Mouse (Mus musculus) megakaryocyte progenitor cell, adult 5-6 weeks (primary cell): Measurements from ENCODE around the gene Gm13305. TPM values are rescaled to one million over a fixed set of nuclear protein-coding genes. Genes with fewer than 3 reads are reported as not detected.
"Not testable (repeated sequence)": the region's sequence is repeated elsewhere in the genome, so short reads cannot be mapped to it uniquely, and the experiment has no call there.

Experiments used
- ATAC-seq: replicated peaks from 2 replicates; pipeline ENCODE4 v1.8.0; 2016; ENCODE audit warnings: mild to moderate bottlenecking, moderate TSS enrichment, inconsistent platforms; ENCODE audit not compliant: poor library complexity
- total RNA-seq, 2 experiments: library from RNA; stranded (forward) in 1 of 2; stranded (reverse) in 1 of 2; fragments of 157-497, 149-512 nt in 1 of 2; fragments of 200-1000 nt in 1 of 2; gene quantifications; 2 replicates each; pipeline versions ENCODE4 v1.2.3 to v1.2.4; 2015 to 2017

The Gm13305 gene
- total RNA-seq (2015) (0.34 TPM in 1 of 2 replicates, not detected in the other), total RNA-seq (2017) (not detected in 2 replicates)

DNA sequence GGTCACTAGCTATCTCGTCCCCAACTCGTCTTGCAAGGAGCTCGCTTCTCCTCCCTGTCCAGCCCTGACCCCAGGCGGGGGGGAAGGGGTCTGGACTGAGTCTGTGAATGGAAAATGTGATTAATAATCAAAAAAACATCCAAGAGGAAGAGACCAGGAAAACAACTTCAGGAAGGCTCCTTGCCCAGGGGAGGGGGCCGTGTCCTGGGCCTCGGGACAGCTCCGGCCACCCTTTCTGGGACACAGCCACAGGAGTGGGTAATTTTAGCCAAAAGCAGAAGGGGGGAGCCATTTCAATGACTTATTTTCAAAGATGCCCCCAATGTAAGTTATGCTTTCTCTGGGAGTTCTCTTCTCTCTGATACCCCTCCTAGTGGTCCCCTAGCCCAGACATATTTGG is at the start of gene Gm13305:
Gene Gm13305, minus strand, starts transcription at position 101 of the 400 bp plus-strand sequence.
- not testable (repeated sequence) for ATAC-seq

DNA sequence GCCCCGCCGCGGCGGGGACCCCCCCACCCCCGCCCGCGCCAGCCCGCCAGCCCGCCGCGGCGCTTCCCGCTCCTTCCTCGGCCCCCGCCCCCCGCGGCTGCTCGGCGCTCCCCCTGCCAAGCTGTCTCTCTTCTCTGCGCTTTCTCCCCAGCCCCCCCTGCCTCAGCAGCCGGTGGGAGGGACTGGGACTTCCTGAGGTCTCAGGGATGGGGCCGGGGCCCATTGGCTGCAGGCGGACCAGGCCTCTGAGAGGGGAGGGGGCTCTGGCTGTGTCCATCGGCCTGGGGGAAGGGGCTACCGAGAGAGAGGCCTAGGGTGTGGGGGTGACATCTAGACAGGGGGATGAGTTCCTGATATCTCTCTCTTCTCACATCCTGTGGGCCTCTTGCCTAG is 16.6 kb upstream of the Gm13305 start:
- ATAC-seq, result not testable (repeated sequence)

DNA sequence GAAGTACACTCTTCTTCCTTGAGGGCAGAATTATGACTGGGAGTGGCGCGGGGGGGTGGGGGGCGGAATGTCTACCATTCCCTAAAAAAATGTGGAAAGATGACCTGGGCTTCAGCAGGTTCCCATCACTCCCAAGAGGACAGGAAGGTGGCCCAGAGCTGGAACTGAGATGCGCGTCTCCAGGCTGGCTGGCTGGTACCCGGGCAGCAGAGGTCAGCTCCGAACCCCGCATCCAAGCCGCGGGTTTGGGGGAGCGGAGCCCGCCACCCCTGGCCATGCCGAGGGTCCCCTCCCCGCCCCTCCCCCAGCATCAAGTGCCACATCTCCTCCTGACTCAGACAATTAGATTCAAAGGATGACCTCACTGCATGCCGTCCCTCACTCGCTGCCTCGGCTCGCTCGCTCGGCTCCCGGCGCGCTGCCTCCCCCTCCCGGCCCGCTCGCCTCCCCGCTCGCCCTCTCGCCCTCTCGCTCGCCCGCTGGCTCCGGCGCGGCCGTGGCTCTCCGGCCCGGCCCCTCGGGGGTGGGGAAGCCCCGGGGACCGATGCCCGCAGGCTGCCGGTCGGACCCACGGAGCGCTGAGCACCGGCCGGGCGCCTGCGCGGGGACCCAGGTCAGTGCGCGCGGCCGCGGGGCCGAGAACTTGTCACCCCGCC is 16.0 kb upstream of the Gm13305 start:
- ATAC-seq, result not testable (repeated sequence)

DNA sequence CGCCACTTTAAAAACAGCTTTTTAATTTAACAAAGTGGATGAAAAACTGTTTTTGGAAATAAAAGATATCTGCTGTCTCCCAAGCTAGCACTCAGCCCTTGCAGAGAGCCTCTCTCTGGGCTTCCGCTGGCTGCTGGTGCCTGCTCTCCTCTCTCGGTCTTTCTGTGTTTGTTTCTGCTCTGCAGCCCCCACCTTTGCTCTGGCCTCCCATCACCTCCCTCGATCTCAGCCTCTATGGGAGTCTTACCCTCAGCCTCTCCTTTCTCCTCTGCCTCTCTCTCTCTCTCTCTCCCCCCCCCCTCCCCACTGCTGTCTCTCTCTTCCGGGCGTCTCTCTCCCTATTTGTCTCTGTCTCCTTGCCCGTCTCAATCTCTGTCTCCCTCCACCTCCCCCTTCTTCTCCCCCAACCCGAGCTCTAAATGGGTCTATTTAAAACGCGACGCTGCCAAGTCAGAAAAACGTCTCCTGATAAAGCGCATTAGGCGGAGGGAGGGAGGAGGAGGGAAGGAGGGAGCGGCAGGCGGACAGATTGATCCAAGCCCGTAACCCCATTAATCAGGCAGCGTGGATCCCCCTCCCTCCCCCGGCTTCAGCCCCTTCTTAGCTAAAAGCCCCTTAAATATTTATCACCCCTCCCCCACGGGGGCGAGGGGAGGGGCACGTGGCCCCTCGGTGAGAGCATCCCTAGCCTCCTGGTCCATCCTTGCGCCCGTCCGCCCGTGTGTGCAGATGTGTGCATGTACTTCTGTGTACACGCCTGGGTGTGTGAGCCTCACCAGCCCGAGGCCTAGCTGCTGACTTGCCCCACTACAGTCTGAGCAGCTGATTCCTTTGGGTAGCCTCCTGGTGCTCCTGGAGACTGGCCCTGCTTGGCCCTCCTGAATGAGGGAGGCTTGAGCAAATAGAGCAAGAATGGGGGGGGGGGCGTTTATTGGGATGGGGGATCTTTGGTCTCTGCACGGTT is 15.1 kb upstream of the Gm13305 start:
- not testable (repeated sequence) for ATAC-seq

DNA sequence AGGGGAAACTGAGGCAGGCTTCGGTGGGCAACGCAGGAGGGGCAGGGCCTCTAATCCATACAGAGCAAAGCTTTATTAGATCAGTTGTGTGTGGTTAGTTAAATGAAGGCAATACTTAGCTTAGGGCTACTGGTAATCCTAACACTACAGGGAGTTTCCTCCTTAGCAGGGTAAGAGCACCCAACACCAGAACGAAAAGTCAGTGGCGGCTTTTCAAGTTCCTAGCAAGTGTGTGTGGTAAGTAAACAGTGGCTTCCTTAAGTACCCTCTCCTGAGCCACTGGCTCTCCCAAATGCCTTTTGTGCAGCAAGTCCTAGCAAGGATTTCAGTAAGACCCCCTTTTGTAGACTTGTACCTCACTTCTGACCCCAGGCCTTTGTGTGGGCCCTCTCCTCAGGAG is 9.8 kb upstream of the Gm13305 start:
- not testable (repeated sequence) for ATAC-seq

DNA sequence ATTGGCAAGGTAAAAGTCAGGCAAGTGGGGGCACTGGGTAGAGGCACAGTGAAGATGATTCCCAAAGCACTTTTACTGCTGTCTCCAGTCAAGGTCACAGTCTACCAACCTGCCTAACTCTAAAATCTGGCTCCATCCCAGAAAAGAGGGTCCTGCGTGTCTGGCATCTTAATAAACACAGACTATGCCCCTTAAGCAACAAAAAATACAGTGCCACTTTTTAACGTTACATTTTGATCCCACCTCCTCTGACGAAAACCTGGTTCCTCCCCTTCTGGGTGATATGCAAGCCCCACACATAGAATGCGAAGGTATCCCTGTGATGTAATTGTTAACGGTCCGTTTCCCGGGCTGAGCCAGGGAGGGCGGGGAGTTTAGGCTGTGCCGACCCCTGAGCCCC is 15.3 kb downstream of the Gm13305 start, which contains the start of gene Gm13306:
Gene Gm13306, plus strand, starts transcription at position 301 of the 400 bp plus-strand sequence.
- not testable (repeated sequence) for ATAC-seq

DNA sequence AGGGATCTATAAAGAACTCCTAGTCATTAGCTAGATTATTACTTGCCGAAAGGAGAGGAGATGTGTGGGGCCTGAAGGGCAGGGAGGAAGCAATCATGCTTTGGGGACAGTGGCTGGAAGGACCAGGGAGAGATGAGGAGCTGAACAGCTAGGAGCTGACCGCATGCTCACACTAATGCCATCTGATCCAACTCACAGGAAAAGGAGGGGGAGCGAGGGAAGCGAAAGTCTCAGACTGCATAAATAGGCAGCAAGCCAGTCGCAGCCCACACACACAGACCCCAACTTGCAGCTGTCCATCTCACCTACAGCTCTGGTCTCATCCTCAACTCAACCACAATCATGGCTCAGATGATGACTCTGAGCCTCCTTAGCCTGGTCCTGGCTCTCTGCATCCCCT is 53.9 kb downstream of the Gm13305 start, which contains the start of gene Gm13304:
Gene Gm13304, plus strand, starts transcription at position 301 of the 400 bp plus-strand sequence.
- ATAC-seq, result not testable (repeated sequence)

Other genes with a start within 250 kb of the Gm13305 start
- gene Gm20878, start 227.0 kb downstream of the Gm13305 start, total RNA-seq (2015), result 1.1 and 1.5 TPM in 2 replicates
- gene Gm20878, start 227.0 kb downstream of the Gm13305 start, total RNA-seq (2017), result 1.8 and 5.5 TPM in 2 replicates
- 0.22 TPM in 1 of 2 replicates, not detected in the other for gene Fam205a4, start 202.5 kb downstream of the Gm13305 start, total RNA-seq (2015)
- not detected in 2 replicates for gene Fam205a4, start 202.5 kb downstream of the Gm13305 start, total RNA-seq (2017)
- 0.52 TPM in 1 of 2 replicates, not detected in the other for gene Gm21093, start 133.9 kb downstream of the Gm13305 start, total RNA-seq (2015)
- not detected in 2 replicates for gene Gm21093, start 133.9 kb downstream of the Gm13305 start, total RNA-seq (2017)
- not detected in 2 replicates for gene Gm3893, start 77.4 kb downstream of the Gm13305 start, total RNA-seq (2015)
- not detected in 2 replicates for gene Gm3893, start 77.4 kb downstream of the Gm13305 start, total RNA-seq (2017)
- gene Gm13304, start 53.8 kb downstream of the Gm13305 start, total RNA-seq (2015), result not detected in 2 replicates
- not detected in 2 replicates for gene Gm13304, start 53.8 kb downstream of the Gm13305 start, total RNA-seq (2017)
- not detected in 2 replicates for gene Gm13306, start 15.2 kb downstream of the Gm13305 start, total RNA-seq (2015)
- not detected in 2 replicates for gene Gm13306, start 15.2 kb downstream of the Gm13305 start, total RNA-seq (2017)
- not detected in 2 replicates for gene Gm10600, start 72.0 kb upstream of the Gm13305 start, total RNA-seq (2015)
- gene Gm10600, start 72.0 kb upstream of the Gm13305 start, total RNA-seq (2017), result not detected in 2 replicates
- gene Ccl21b, start 87.2 kb upstream of the Gm13305 start, total RNA-seq (2015), result not detected in 2 replicates
- not detected in 2 replicates for gene Ccl21b, start 87.2 kb upstream of the Gm13305 start, total RNA-seq (2017)
- not detected in 2 replicates for gene Gm21953, start 125.7 kb upstream of the Gm13305 start, total RNA-seq (2015)
- 1.8 TPM in 1 of 2 replicates, not detected in the other for gene Gm21953, start 125.7 kb upstream of the Gm13305 start, total RNA-seq (2017)
- gene Fam205a3, start 149.7 kb upstream of the Gm13305 start, total RNA-seq (2015), result 0.10 TPM in 1 of 2 replicates, not detected in the other
- 0.07 TPM in 1 of 2 replicates, not detected in the other for gene Fam205a3, start 149.7 kb upstream of the Gm13305 start, total RNA-seq (2017)